Mouse (Mus musculus) embryonic fibroblast, embryonic 13.5 days (primary cell): ENCODE results near the gene Polr3b. TPM values are rescaled to one million over a fixed set of nuclear protein-coding genes. Genes with fewer than 3 reads are reported as not detected.

ENCODE experiments used
- H3K27ac ChIP-seq: 2 replicates; pipeline ENCODE4 v1.5.1; 2012; ENCODE audit warnings: low read length, control low read depth, inconsistent platforms; ENCODE audit not compliant: insufficient read depth
- H3K4me1 ChIP-seq: 2 replicates; pipeline ENCODE4 v1.6.1; 2011; ENCODE audit warnings: low read length; ENCODE audit not compliant: control insufficient read depth, insufficient read depth
- H3K4me3 ChIP-seq: 2 replicates; pipeline ENCODE4 v1.5.1; 2011; ENCODE audit warnings: mild to moderate bottlenecking, control low read depth, low read length; ENCODE audit not compliant: insufficient read depth
- CTCF ChIP-seq: IDR thresholded peaks from 2 replicates; pipeline ENCODE4 v1.5.1; 2011; ENCODE audit warnings: mild to moderate bottlenecking, control low read depth, low read length, moderate library complexity, borderline replicate concordance; ENCODE audit not compliant: insufficient read depth
- POLR2A ChIP-seq: IDR thresholded peaks from 2 replicates; pipeline ENCODE4 v1.6.1; 2011; ENCODE audit warnings: low read depth, mild to moderate bottlenecking, control low read depth, low read length, moderate library complexity
- polyA plus RNA-seq: library from polyadenylated mRNA; stranded (reverse); fragments of >200 nt; gene quantifications from 2 replicates; pipeline ENCODE4 v1.2.4, GENCODE M21; 2011; ENCODE audit warnings: low read depth; ENCODE audit not compliant: missing spikeins, insufficient read length

Polr3b gene
- polyA plus RNA-seq, 1 experiment: 15.5 TPM

- no peaks in the 10 kb centered on the region for H3K4me1 ChIP-seq
- TF ChIP-seq CTCF: no peak
- no peak for TF ChIP-seq POLR2A
- H3K4me3 ChIP-seq: no peak overlapping the region
- H3K27ac ChIP-seq: no peak overlapping the region
These were observed 152.5 kb downstream of the Polr3b start for GRCm38 (mm10) chr10:84774573-84774972.

Other genes starting within 250 kb of the Polr3b start
- 74.3 and 84.1 TPM in 2 replicates for gene Nuak1, start 181.7 kb upstream of the Polr3b start, polyA plus RNA-seq
- gene Ckap4, start 88.2 kb upstream of the Polr3b start, polyA plus RNA-seq: 280 and 283 TPM in 2 replicates
- 6.7 and 8.4 TPM in 2 replicates for gene Tcp11l2, start 45.7 kb upstream of the Polr3b start, polyA plus RNA-seq
- 0.70 TPM in 1 of 2 replicates, not detected in the other for gene Rfx4, start 133.8 kb downstream of the Polr3b start, polyA plus RNA-seq